Mouse (Mus musculus): Measurements from ENCODE around the gene 0610040J01Rik. TPM values are rescaled to one million over a fixed set of nuclear protein-coding genes. Genes with fewer than 3 reads are reported as not detected.
A peak's percentile ranks its signal among the peaks of the same experiment; 100 is the strongest.

0610040J01Rik gene
- polyA plus RNA-seq, 1 experiment from 2014 or later = 53.4 TPM

- no peak overlapping the region for H3K4me2 ChIP-seq (ENCODE audit: low read length)
- DNase-seq (ENCODE audit: low spot score) = peak; percentile 87
- 36% methylated on average over 13 of the region's 13 CpGs for WGBS
Measured at GRCm38 (mm10) chr5:63906149-63907093, 94.3 kb downstream of the 0610040J01Rik start.

DNA sequence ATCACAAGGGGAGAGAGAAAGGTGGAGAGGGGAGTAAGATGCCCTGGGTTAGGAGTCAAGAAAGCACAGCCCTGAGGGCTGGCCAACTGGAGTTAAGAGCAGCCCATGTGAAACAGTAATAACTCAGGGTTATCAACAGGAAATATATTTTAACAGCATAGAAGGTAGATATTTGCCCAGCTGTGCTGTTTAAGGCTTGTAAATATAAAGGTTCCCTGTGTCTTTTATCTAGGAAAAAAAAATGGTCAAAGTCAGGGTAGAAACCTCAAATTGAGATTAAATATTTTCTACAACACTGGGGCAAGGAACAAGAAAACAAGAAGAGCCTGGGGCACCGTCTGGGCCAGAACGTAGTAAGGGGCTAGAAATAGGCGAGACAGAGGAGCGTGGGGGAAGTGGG lies 95.3 kb downstream of the 0610040J01Rik start:
- WGBS = 41% methylated on average over 4 of the region's 4 CpGs
- no peaks in the 10 kb centered on the region for H3K4me1 ChIP-seq (replicated peaks; ENCODE audit: insufficient read depth, low read length)
- H3K27me3 ChIP-seq (ENCODE audit: insufficient read depth, low read length) = no peaks in the 10 kb centered on the region
- no peak overlapping the region for H3K4me3 ChIP-seq (replicated peaks; ENCODE audit: low read depth, low read length)
- no peak for TF ChIP-seq CTCF (IDR thresholded peaks at IDR 0.05; ENCODE audit: low read depth)
- no peaks in the 10 kb centered on the region for H3K9me3 ChIP-seq (replicated peaks; ENCODE audit: low read length)
- ATAC-seq (replicated peaks; ENCODE audit: low FRiP score, low read depth) (no peak), DNase-seq (ENCODE audit: low spot score) (no peak)
- no peak overlapping the region for H3K27ac ChIP-seq
- H3K9ac ChIP-seq (ENCODE audit: low read depth, low read length) = no peak overlapping the region
- H3K36me3 ChIP-seq (ENCODE audit: insufficient read depth, low read length) = no peaks in the 10 kb centered on the region
- H3K4me2 ChIP-seq (ENCODE audit: low read length) = no peak overlapping the region

More at GRCm38 (mm10) chr5:63906149-63907093, 94.3 kb downstream of the 0610040J01Rik start:
- Histone ChIP-seq H3K9me3 (replicated peaks; ENCODE audit: low read length) (no peaks in the 10 kb centered on the region), H3K36me3 (ENCODE audit: insufficient read depth, low read length) (no peaks in the 10 kb centered on the region), H3K4me3 (replicated peaks; ENCODE audit: low read depth, low read length) (no peak overlapping the region), H3K27me3 (ENCODE audit: insufficient read depth, low read length) (no peaks in the 10 kb centered on the region), H3K27ac (no peak overlapping the region), H3K4me1 (replicated peaks; ENCODE audit: insufficient read depth, low read length) (no peaks in the 10 kb centered on the region), H3K9ac (ENCODE audit: low read depth, low read length) (no peak overlapping the region)
- ATAC-seq (replicated peaks; ENCODE audit: low FRiP score, low read depth) = 0 out of 2 replicates have a peak, but pooled peaks have one; percentile 30
- TF ChIP-seq CTCF (IDR thresholded peaks at IDR 0.05; ENCODE audit: low read depth) = peak; percentile 95

GRCm38 (mm10) chr5:63910171-63910960 lies 98.2 kb downstream of the 0610040J01Rik start:
- Histone ChIP-seq H3K4me1 (replicated peaks; ENCODE audit: insufficient read depth, low read length) (no peaks in the 10 kb centered on the region), H3K9ac (ENCODE audit: low read depth, low read length) (no peak overlapping the region), H3K9me3 (replicated peaks; ENCODE audit: low read length) (no peaks in the 10 kb centered on the region), H3K27me3 (ENCODE audit: insufficient read depth, low read length) (no peaks in the 10 kb centered on the region), H3K27ac (no peak overlapping the region), H3K4me2 (ENCODE audit: low read length) (no peak overlapping the region), H3K36me3 (ENCODE audit: insufficient read depth, low read length) (peaks cover 3% of the 10 kb centered on the region; the same call in 1 of the 2 replicates), H3K4me3 (replicated peaks; ENCODE audit: low read depth, low read length) (no peak overlapping the region)
- WGBS = 88% methylated on average over 10 of the region's 10 CpGs
- no peak for ATAC-seq (replicated peaks; ENCODE audit: low FRiP score, low read depth)
- no peak for TF ChIP-seq CTCF (IDR thresholded peaks at IDR 0.05; ENCODE audit: low read depth)
- no peak for DNase-seq (ENCODE audit: low spot score)

- Histone ChIP-seq H3K4me1 (replicated peaks; ENCODE audit: insufficient read depth, low read length) (no peaks in the 10 kb centered on the region; the same call in 1 of the 2 replicates), H3K27me3 (ENCODE audit: insufficient read depth, low read length) (no peaks in the 10 kb centered on the region), H3K4me2 (ENCODE audit: low read length) (no peak overlapping the region), H3K4me3 (replicated peaks; ENCODE audit: low read depth, low read length) (no peak overlapping the region), H3K9me3 (replicated peaks; ENCODE audit: low read length) (no peaks in the 10 kb centered on the region), H3K36me3 (ENCODE audit: insufficient read depth, low read length) (peaks cover 3% of the 10 kb centered on the region; the same call in 1 of the 2 replicates), H3K9ac (ENCODE audit: low read depth, low read length) (no peak overlapping the region), H3K27ac (no peak overlapping the region)
- 62% methylated on average over 1 of the region's 1 CpGs for WGBS
- no peak for TF ChIP-seq CTCF (IDR thresholded peaks at IDR 0.05; ENCODE audit: low read depth)
- DNase-seq (ENCODE audit: low spot score) (no peak), ATAC-seq (replicated peaks; ENCODE audit: low FRiP score, low read depth) (no peak)
Measured at GRCm38 (mm10) chr5:63914896-63915295, 102.7 kb downstream of the 0610040J01Rik start.

- TF ChIP-seq CTCF (IDR thresholded peaks at IDR 0.05; ENCODE audit: low read depth) = no peak
- no peak overlapping the region for H3K4me3 ChIP-seq (replicated peaks; ENCODE audit: low read depth, low read length)
- DNase-seq (ENCODE audit: low spot score) (no peak), ATAC-seq (replicated peaks; ENCODE audit: low FRiP score, low read depth) (no peak)
- no peak overlapping the region for H3K9ac ChIP-seq (ENCODE audit: low read depth, low read length)
- no peaks in the 10 kb centered on the region; the same call in 1 of the 2 replicates for H3K4me1 ChIP-seq (replicated peaks; ENCODE audit: insufficient read depth, low read length)
- H3K36me3 ChIP-seq (ENCODE audit: insufficient read depth, low read length) = peaks cover 3% of the 10 kb centered on the region; the same call in 1 of the 2 replicates
- no peak overlapping the region for H3K4me2 ChIP-seq (ENCODE audit: low read length)
- H3K27me3 ChIP-seq (ENCODE audit: insufficient read depth, low read length) = no peaks in the 10 kb centered on the region
- no peak overlapping the region for H3K27ac ChIP-seq
- 91% methylated on average over 10 of the region's 10 CpGs for WGBS
- H3K9me3 ChIP-seq (replicated peaks; ENCODE audit: low read length) = no peaks in the 10 kb centered on the region
Measured at GRCm38 (mm10) chr5:63916457-63917139, 104.4 kb downstream of the 0610040J01Rik start.

All from kidney, postnatal 0 days (tissue).